Mouse (Mus musculus) megakaryocyte-erythroid progenitor cell, adult 5-6 weeks (primary cell): ENCODE data around the gene Trappc6a. TPM values are rescaled to one million over a fixed set of nuclear protein-coding genes. Genes with fewer than 3 reads are reported as not detected.
A peak's percentile ranks its signal among the peaks of the same experiment; 100 is the strongest.

Experiments
- ATAC-seq: replicated peaks from 2 replicates; pipeline ENCODE4 v1.8.0; 2016; ENCODE audit warnings: mild to moderate bottlenecking, inconsistent platforms; ENCODE audit not compliant: severe bottlenecking, poor library complexity, low FRiP score, low TSS enrichment
- total RNA-seq, 2 experiments: library from RNA; stranded (forward) in 1 of 2; stranded (reverse) in 1 of 2; fragments of 200-1000, 215-1000 nt in 1 of 2; fragments of >200 nt in 1 of 2; fragmentation: Nextera tagmentation in 1 of 2; gene quantifications; 2 replicates each; pipeline ENCODE4 v1.2.3; 2014 to 2017

Gene Trappc6a
- total RNA-seq (2014; fragmentation: Nextera tagmentation) (89.3 and 96.3 TPM in 2 replicates), total RNA-seq (2017) (22.6 and 23.6 TPM in 2 replicates)

DNA sequence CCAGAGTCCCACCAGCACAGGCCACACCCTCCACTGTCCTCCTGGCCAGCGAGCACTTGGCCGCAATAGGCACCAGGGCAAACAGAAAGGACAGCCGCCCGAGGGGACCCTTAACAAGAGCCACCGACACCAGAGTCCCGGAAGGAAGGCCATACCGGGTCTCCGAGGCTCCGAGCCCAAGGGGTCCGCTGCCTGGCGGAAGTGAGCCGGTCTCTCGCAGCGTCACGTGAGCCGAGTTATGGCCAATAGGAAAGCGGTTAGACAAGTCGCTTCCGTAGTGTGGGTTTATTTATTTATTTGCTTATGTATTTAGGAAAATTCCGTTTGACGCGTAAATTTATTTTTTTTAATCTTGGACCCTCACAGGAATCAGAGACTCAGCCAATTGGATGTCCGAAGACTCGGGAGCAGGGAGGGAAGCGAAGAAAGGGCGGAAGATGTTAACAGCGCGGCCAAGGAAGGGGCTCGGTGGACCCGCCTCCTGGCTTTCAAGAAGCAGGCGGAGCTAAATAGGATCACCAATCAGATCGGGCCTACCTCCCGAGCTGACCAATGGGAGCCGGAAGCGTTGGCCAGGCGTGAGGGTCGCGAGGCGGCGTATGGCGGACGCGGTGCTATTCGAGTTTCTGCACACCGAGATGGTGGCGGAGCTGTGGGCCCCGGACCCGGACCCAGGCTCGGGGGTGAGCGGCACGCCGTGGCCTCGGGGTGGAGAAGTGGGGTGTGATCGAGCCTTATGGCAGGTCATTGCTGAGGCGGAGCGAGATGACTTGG, at the start of gene Trappc6a, which contains the start of gene Bloc1s3:
TSS of gene Trappc6a (plus strand) at position 246 of the 774 bp plus-strand sequence.
TSS of gene Bloc1s3 (minus strand) at position 218 of the 774 bp plus-strand sequence.
- peak; percentile 90 for ATAC-seq

DNA sequence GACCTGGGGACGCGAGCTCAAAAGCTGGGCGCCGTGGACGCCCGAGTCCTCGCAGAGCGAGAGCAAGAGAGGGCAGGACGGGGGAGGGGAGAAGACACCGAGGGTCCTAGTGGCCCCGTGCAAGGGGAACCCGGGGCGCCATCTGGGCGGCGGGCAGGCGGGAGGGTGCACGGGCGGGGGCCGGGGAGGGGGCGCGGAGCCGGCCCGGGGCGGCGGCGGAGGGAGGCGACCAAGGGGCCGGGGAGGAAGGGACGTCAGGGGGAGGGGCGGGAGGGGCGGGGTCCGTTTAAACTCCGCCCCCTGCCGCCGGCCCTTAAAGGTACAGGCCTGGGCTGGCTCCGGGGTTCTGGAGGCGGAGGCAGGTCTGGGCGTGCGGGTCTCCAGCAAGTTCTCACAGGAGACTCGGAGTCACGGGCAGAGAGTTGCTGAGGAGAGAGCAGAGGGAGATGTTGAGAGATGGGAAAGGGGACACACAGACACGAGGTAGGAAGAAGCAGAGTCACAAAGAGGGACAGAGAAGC, 49.5 kb upstream of the Trappc6a start, which contains the start of gene Mark4:
TSS of gene Mark4 (minus strand) at position 231 of the 521 bp plus-strand sequence.
- peak; percentile 58 for ATAC-seq

DNA sequence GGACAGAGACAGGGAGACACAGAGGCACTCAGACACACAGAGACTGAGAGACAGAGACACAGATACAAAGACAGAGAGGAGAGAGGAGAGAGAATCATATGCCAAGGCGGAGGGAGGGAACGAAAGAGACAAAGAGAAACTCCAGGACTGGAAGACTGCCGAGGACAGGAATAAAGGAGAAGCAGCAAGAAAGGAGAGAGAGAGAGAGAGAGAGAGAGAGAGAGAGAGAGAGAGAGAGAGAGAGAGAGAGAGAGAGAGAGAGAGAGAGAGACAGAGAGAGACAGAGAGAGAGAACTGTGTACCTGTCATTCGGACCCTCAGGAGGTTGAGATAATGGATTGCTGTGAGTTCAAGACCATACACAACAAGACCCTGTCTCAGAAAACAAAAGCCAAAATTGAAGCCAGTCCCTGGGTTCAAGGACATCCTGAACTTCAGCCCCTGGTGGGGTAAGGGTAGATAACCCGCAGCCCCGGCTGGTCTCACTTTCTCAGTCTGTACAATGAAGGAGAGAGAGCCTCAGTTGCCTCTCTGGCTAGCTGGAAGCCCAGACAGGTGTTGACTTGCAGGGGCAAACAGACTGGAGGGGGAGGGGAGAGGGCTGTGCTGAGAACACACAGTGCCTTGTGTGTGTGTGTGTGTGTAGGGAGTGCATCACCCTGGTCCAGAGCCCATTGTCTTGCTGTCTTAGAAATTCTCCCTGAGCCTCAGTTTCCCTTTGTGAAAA, 48.9 kb upstream of the Trappc6a start:
- no peak; the same call in 1 of the 2 replicates for ATAC-seq

DNA sequence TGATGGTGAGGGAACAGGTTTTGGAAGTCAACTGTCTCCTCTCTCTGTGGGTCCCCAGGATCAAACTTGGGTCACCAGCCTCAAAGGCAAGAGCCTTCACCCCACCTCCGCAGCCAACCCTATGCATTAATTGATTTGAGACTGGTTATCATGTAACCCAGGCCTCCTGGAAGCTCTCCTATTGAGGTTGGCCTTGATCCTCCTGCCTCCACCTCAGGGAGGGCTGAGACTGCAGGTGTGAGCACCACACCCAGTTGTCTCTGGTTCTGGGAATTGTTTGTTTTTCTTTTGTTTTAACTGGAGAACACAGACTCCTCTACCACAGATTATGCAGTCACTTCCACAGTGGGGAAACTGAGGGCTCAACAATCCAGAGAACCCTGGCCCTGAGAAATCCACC, 47.7 kb upstream of the Trappc6a start:
- ATAC-seq, result no peak

DNA sequence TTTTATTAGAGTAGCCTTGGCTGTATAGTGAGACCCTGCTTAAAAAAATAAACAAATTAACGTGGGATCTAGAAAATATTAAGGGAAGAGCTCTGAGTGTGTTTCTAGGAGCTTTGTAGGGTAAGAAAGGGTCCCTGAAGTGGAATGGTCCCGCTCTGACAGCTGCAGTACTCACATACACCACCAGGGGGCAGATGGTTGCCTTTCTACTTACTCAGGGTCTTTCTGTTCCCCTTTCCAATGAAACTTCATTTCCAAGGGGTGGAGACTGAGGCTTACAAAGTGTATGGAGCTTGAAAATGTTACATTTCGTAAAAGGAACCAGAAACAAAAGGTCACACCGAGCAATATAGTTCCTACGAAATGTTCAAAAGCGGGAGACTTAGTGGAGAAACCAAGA, 46.7 kb upstream of the Trappc6a start:
- no peak for ATAC-seq

DNA sequence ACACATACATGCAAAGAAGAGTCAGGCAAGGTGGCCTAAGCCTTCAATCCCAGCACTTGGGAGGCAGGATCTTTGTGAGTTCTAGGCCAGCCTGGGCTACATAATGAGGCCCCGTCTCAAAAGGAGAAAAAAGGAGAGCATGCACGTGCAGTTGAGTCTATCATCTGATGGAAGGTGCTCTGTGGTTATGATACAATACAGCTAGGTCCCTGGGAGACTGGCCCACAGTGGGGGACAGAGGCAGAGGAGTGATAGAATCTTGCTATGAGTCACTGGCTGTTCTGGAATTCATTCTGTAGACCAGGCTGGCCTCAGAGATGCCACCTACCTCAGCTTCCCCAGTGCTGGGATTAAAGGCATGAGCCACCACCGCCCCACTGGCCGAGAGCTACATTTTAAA, 45.8 kb upstream of the Trappc6a start:
- no peak for ATAC-seq

DNA sequence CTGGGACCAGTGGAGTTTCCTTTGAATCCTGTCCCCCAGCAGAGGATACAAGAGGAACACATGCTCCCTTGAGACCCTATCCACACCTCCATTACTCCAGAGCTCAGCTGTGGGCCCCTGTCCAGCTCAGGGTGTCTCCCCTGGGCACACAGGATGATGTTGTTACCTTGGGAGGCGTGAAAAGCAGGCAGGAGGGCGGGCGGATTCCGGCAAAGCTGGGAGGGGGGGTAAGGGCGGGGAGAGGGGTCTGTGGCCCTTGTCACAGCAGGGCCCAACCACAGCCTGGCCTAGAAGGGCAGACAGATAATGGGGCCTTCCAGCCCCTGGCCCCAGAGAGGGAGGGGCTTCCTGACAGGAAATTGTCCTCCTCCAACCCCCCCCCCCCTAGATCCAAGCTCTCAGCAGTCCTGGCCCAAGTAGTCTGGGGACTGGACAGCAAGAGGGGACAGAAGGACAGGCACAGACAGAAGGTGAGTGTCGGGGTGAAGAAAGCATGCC, 45.3 kb upstream of the Trappc6a start, which contains the start of gene Exoc3l2:
TSS of gene Exoc3l2 (plus strand) at position 448 of the 498 bp plus-strand sequence.
- no peak for ATAC-seq

DNA sequence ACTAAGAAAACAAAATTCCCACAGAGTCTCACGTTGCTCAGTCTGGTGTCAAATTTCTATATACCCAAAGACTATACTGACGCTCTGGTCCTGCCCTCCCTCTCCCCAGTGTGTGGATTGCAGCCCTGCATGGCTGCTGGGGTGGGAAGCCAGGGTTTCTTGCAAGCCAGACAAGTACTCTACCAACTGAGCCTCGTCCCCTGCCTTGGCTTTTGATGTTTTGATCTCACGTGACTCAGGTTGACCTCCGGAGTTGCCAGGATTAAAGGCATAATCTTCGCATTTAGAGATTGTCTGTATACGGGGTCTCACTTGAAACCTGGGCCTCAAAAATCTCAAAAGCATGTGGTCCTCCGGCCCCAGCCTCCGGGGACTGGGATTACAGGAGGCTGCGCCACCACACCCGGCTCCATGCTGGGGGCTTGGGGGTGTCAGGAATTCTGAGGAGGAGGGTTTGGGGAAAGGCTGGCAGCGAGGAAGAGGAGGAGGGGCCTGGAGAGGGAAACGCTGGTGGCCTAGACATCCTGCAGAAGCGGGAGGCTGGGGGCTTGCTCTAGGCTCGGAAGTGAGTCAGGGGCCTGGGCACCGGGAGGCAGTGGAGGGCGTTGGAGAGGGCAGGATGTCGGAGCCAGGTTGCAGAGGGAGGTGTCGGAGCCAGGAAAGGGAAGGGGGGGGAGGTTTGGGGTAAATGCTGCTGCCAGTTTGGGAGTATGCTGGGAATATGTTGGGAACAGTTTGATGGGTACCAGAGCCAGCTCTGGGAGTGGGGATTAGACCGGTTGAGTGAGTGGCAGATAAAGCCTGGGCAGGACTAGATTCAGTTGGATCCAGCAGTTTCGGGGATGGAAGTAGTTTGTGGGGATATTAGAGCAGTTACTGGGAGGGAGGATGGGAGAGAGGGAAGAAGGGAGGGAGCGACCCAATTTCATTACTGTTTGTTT, 43.6 kb upstream of the Trappc6a start:
- no peak for ATAC-seq

DNA sequence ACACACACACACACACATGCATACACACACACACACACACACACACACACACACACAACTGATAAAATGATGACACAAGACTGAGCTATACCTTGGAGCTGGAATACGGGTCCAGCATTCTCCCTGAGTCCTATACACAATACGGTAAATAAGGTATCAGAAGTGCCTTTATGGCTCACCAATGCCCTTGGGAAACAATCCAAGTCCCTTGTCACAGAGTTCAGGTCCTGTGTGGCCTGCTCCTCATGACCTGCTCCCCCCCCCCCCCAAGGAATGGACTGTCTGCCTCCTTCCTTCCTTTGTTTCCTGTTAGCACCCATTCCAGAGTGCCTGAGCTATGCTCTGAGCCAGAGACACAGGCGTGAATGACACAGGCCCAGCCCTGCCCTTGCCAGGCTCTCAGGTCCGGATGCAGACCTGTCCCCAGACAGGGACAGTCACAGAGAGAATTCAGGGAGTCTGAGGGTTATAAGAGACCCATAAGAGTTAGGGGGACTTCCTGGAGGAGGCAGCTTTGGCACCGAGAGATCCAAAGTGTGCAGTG, 41.5 kb upstream of the Trappc6a start:
- ATAC-seq, result no peak

DNA sequence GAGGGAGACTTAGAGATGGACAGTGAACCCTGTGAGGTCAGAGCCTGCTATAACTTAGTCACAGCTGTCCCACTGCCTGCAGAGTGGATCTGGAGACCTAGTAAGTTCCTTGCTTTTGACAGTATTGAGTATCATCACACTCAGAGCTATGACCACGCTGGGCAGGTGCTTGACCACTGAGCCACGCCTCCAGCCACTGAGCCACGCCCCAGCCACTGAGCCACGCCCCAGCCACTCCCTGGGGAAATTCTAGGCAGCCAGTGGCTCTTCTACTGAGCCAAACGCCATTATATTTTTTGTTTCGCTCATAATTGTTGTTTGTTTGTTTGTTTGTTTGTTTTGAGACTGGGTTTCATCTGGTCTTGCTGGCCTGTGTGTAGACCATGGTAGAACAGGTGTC, 40.6 kb upstream of the Trappc6a start:
- ATAC-seq, result 0 out of 2 replicates have a peak, but pooled peaks have one; percentile 13

DNA sequence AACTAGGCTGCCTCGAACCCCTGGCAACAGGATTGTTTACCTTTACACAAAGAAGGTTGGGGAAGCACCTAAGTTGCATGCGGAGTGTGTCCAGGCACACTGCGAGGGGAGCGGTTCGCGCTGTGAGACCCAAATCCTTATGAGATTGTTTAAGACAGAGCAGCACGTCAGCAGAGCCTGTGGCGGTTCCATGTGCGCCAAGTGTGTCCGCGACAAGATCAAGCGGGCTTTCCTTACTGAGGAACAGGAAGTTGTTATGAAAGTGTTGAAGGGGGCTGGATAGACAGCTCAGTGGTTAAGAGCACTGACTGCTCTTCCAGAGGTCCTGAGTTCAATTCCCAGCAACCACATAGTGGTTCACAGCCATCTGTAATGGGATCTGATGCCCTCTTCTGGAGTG, 39.9 kb upstream of the Trappc6a start:
- ATAC-seq, result no peak

DNA sequence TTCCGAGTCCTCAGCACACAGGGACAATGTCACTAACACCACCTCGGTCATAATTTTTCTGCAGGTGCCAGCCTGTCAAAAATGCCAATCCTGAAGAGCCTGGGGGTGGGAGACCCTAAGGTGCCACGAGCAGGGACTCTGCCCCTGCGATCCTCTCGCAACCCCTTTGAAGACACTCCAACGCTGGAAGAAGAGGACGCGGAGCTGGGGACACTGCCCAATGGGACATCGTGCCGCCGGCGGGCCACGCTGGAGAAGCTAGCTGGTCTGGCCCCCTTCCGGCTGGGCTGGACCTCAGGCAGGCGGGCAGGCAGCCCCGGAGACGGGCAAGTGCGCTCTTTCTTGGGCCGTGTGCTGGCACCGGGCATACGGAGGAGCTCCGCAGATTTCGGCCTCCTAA, 38.8 kb upstream of the Trappc6a start:
- ATAC-seq, result no peak

DNA sequence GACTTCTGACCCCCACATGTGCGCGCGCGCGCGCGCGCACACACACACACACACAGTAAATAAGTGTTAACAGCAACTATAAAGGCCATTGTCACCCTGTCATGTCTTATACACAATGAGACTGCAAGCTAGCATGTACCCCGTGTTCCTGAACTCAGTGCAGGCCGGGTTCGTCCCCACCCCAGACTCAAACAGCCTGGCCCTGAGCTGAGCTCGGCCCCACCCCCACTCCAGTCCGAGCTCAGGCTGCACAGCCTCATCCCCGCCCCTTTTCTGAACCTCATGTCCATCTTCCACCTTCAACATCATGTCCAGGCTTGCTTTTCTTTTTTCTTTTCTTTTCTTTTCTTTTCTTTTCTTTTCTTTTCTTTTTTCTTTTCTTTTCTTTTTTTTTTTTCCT, 37.9 kb upstream of the Trappc6a start:
- no peak for ATAC-seq

DNA sequence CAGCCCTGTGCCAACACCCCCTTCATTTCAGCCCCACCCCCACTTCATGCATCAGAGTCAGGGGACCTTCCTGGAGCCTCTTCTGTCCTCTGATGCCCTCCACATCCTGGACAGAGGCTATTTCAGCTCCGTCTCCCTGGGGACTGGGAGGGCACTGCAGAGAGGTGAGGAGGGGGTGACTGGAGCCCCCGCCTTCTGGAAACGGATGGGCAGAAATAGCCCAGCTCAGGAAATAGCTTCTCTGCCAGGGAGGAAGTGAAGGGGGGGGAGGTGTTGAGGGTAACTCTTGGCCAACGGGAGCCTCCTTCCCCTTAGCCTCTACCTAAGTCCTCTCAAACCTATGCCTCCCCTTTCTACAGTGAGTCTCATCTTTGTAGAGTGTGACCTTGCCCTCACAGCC, 35.8 kb upstream of the Trappc6a start:
- ATAC-seq, result no peak

DNA sequence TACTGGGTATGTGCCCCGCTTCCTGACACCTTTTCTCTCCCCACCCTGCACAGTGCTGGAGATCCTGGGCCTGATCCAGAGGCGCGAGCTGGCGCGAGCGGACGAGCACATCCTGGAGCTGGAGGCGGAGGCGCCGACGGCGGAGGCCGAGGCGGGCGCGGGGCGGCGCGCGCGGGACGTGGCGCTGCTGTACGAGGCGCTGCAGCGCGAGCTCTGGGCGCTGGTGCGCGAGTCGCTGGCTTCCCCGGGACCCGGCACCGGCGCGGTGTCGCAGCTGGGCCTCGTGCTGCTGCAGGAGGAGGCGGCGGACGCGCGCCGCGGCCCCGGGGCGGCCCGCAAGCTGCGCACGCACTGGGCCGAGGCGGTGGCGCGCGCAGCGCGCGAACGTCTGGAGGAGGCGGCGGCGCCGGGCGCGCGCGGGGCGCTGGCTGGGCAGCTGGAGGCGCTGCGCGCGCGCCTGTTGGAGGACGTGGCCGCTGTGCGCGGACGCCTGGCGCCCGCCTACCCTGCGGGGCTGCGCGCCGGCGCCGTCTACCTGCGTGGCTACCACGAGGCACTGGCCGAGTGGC, 34.2 kb upstream of the Trappc6a start:
- ATAC-seq, result no peak

DNA sequence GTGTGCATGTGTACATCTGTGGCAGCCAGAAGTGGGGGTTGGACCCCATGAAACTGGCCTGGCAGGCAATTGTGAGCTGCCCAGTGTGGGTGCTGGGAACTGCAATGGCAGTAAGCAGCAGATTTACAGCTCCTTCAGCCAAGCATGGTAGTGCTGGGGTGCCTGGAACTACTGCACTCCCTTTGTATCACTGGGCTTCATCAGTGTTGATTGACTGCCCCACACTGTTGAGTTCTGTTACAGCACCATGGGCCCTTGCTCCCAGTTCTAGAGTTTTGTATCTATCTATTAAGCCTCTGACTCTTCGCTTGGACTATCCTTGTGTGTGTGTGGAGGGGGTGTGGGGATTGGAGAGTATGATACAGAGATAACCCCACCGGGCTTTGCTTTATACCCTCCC, 31.1 kb upstream of the Trappc6a start:
- ATAC-seq, result no peak

DNA sequence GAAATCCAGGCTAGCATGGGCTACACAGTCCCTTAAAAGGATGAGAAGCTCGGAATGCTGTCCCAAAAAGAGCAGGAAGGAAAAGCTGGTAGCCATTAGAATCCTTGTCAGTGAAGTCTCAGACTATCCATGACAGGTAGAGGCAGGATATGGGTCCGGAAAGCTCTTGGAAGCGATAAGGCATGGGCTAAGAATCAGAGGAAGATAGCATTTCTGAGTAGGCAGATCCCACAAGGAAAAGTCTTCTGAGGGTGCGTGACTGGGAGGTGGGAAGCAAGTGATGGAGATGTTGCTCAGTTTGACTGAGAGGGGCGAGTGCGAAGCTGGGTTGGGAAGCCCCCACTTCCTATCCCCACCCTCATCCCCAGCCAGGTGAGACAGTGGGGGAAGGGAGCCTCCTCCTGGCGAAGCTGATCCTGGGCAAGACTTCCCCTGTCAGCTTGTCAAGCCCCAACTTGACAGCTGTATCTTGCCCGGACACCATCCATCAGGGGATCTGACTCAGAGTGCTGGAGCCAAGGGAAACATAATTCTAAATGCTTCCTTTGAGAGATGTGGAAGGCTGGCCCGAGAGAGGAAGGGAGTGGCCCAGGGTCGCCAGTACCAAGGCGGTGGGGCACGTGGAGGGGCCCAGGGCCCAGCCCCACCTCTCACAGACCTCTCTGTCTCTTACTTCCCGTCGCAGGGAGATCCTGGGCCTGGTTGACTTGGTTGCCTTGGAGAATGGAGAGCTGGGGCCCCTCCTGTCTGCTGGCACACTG, 30.4 kb upstream of the Trappc6a start:
- no peak for ATAC-seq

DNA sequence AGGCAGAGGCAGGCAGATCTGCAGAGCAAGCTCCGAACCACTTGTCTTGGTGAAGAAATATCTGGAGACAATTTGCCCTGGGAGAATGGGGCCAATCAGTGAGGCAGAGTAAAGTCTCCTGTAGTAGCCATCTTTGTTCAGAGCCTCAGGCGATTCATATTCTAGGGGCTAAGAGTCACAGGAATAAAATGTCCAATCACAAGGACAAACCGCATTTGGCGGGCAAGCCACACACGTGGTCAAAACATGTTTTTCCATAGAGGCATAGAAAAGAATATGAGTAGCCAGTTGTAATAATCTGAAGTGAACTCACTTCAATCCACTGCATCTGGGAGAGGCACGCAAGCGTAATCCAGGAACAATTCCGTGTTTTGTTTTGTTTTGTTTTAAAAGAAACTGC, 24.9 kb upstream of the Trappc6a start:
- ATAC-seq, result no peak
